Mouse (Mus musculus) small intestine, adult 2 months (tissue): ENCODE measurements around the gene Spata32.
A peak's percentile ranks its signal among the peaks of the same experiment; 100 is the strongest.

Experiments
- CTCF ChIP-seq: fragments of 200-500 bp; IDR thresholded peaks from 2 replicates; pipeline ENCODE4 v1.5.1; 2012; ENCODE audit warnings: low read depth, mild to moderate bottlenecking, control low read depth, inconsistent platforms, low read length, moderate library complexity, mixed read lengths; ENCODE audit not compliant: insufficient replicate concordance, insufficient read length; ENCODE audit errors: extremely low read depth
- POLR2A ChIP-seq: fragments of 200-500 bp; IDR thresholded peaks from 2 replicates; pipeline ENCODE4 v1.6.1; 2012; ENCODE audit warnings: low read depth, mild to moderate bottlenecking, control low read depth, inconsistent platforms, low read length, moderate library complexity

GRCm38 (mm10) chr11:103162132-103162531 lies 56.1 kb downstream of the Spata32 start:
- TF ChIP-seq POLR2A (no peak), CTCF (peak; percentile 23; the same call in 1 of the 2 replicates)
